Mouse (Mus musculus) monocyte, adult 59 days (primary cell): ENCODE results near the gene Pdia6. TPM values are rescaled to one million over a fixed set of nuclear protein-coding genes. Genes with fewer than 3 reads are reported as not detected.

Experiments
- total RNA-seq, 2 experiments: library from RNA; stranded (reverse); gene quantifications; one replicate each; pipeline ENCODE4 v1.2.4; 2023

Gene Pdia6
- total RNA-seq, result 100 to 1,000 TPM; 185 to 189 TPM

GRCm38 (mm10) chr12:17265971-17266672 is at the start of gene Pdia6:
TSS of gene Pdia6 (plus strand) at chr12:17266545.

DNA sequence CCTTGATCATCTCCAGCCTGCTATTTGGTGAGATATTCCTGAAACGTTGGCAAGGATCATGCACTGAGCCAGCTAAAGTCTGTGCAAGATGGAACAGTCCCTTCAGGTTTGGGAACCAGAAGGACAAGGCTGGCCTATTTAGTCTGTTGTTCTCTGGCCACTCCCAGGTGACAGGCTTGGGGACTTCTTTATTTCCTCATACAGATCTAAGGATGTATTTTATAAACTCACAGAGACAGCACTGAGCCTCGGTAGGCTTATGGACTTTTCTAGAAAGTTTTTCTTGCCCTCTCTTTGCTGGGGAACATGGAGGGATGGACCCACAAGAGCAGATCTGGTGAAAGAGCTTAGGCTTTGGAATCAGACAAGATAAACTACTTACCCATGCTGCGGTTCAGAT is 62.9 kb downstream of the Pdia6 start, which contains the start of gene Atp6v1c2:
Atp6v1c2 (minus strand) TSS at position 101 of the 400 bp plus-strand sequence.

Other genes with a start within 250 kb of the Pdia6 start
- gene Kcnf1, start 89.7 kb upstream of the Pdia6 start, total RNA-seq, result not detected
- gene Atp6v1c2, start 62.8 kb downstream of the Pdia6 start, total RNA-seq, result not detected
- gene Nol10, start 81.9 kb downstream of the Pdia6 start, total RNA-seq, result 10 to 100 TPM; 10.4 to 11.2 TPM